Comparison of ENCODE assay signal across 8 mouse cellular contexts in the genomic region with DNA sequence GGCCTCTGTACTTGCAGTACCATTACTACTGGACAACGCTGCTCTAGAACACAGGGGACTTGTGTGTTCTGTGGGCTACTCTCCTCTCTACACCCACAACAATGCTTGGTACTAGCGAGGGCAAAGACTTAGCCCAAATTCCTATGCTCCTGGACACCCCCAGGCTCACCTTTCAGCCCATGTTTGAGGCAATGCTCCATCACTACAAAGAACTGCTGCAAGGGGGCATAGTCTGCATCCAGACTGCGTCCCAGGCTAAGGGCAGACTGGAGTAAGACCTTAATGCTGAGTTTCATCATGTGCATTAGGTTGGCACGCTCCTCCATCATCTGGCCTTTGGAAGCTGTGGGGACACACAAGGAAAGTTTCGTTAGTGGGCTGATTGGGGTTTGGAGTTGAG. TPM values are rescaled to one million over a fixed set of nuclear protein-coding genes. Genes with fewer than 3 reads are reported as not detected.
DNase-seq lines count a peak whose midpoint lies in the region; ATAC-seq and TF ChIP-seq lines count a peak whose summit lies in the region.

No protein-coding gene starts in this region.

- peaks cover 19% of the 10 kb centered on the region for H3K4me1 ChIP-seq in heart, postnatal 0 days (ENCODE audit: control insufficient read depth, insufficient read depth)
- H3K4me1 ChIP-seq in embryonic facial prominence, embryonic 10.5 days, result peaks cover 11% of the 10 kb centered on the region
- H3K4me1 ChIP-seq in hindbrain, embryonic 15.5 days (replicated peaks), result peaks cover 6% of the 10 kb centered on the region
- peaks cover 10% of the 10 kb centered on the region for H3K4me1 ChIP-seq in midbrain, embryonic 13.5 days (replicated peaks)

- H3K27me3 ChIP-seq in heart, postnatal 0 days (ENCODE audit: control insufficient read depth, insufficient read depth, low read length), result no peaks in the 10 kb centered on the region
- H3K27me3 ChIP-seq in embryonic facial prominence, embryonic 10.5 days (replicated peaks; ENCODE audit: low read depth, poor library complexity, severe bottlenecking), result no peaks in the 10 kb centered on the region; the same call in 1 of the 2 replicates
- H3K27me3 ChIP-seq in hindbrain, embryonic 15.5 days, result no peaks in the 10 kb centered on the region
- no peaks in the 10 kb centered on the region for H3K27me3 ChIP-seq in midbrain, embryonic 13.5 days

- peak overlapping the region; percentile 26; the same call in 1 of the 2 replicates for H3K4me3 ChIP-seq in heart, postnatal 0 days (ENCODE audit: low read depth, low read length)
- H3K4me3 ChIP-seq in embryonic facial prominence, embryonic 10.5 days, result peak overlapping the region; percentile 58
- H3K4me3 ChIP-seq in hindbrain, embryonic 15.5 days, result peak overlapping the region; percentile 37
- peak overlapping the region; percentile 35 for H3K4me3 ChIP-seq in midbrain, embryonic 13.5 days (replicated peaks)

- H3K4me2 ChIP-seq in heart, postnatal 0 days (ENCODE audit: low read depth, low read length), result peak overlapping the region; percentile 51
- peak overlapping the region; percentile 69 for H3K4me2 ChIP-seq in hindbrain, embryonic 15.5 days
- H3K4me2 ChIP-seq in midbrain, embryonic 13.5 days (replicated peaks), result peak overlapping the region; percentile 62

- WGBS in heart, postnatal 0 days, result 71% methylated on average over 5 of the region's 5 CpGs
- 45% methylated on average over 5 of the region's 5 CpGs for WGBS in embryonic facial prominence, embryonic 10.5 days
- whole genome bisulfite sequencing in hindbrain, embryonic 15.5 days, result 44% methylated on average over 5 of the region's 5 CpGs
- WGBS in midbrain, embryonic 13.5 days, result 38% methylated on average over 5 of the region's 5 CpGs

- peaks cover 38% of the 10 kb centered on the region for H3K36me3 ChIP-seq in heart, postnatal 0 days (replicated peaks; ENCODE audit: control insufficient read depth, insufficient read depth, low read length)
- peaks cover 30% of the 10 kb centered on the region for H3K36me3 ChIP-seq in embryonic facial prominence, embryonic 10.5 days (replicated peaks)
- peaks cover 21% of the 10 kb centered on the region for H3K36me3 ChIP-seq in hindbrain, embryonic 15.5 days
- peaks cover 25% of the 10 kb centered on the region for H3K36me3 ChIP-seq in midbrain, embryonic 13.5 days

- no peak overlapping the region for H3K27ac ChIP-seq in heart, postnatal 0 days (ENCODE audit: low read depth)
- peak overlapping the region; percentile 66 for H3K27ac ChIP-seq in embryonic facial prominence, embryonic 10.5 days (replicated peaks)
- peak overlapping the region; percentile 58 for H3K27ac ChIP-seq in hindbrain, embryonic 15.5 days (replicated peaks)
- H3K27ac ChIP-seq in midbrain, embryonic 13.5 days, result peak overlapping the region; percentile 59

- H3K9me3 ChIP-seq in heart, postnatal 0 days (replicated peaks; ENCODE audit: control insufficient read depth, low read length), result no peaks in the 10 kb centered on the region
- H3K9me3 ChIP-seq in embryonic facial prominence, embryonic 10.5 days, result no peaks in the 10 kb centered on the region
- no peaks in the 10 kb centered on the region for H3K9me3 ChIP-seq in hindbrain, embryonic 15.5 days
- H3K9me3 ChIP-seq in midbrain, embryonic 13.5 days, result no peaks in the 10 kb centered on the region

- intact Hi-C loops in heart, postnatal 25 days (cut with DNase I), result no loop called here

- TF ChIP-seq EP300 in heart, postnatal 0 days (IDR thresholded peaks at IDR 0.05; ENCODE audit: low read depth), result no peak

- no peak for ATAC-seq in heart, postnatal 0 days (ENCODE audit: insufficient read depth, low read depth)
- peak; percentile 70 for ATAC-seq in hindbrain, embryonic 15.5 days (ENCODE audit: low FRiP score, low read depth)
- peak; percentile 49 for ATAC-seq in midbrain, embryonic 13.5 days

- no peak overlapping the region for H3K9ac ChIP-seq in heart, postnatal 0 days (replicated peaks; ENCODE audit: low read depth, low read length)
- peak overlapping the region; percentile 17; the same call in 1 of the 2 replicates for H3K9ac ChIP-seq in hindbrain, embryonic 15.5 days
- peak overlapping the region; percentile 58; the same call in 1 of the 2 replicates for H3K9ac ChIP-seq in midbrain, embryonic 13.5 days (replicated peaks)

- no peak for DNase-seq in heart, postnatal 0 days (ENCODE audit: low spot score)
- DNase-seq in heart, postnatal 25 days (ENCODE audit: low spot score), result no peak
- DNase-seq in embryonic facial prominence, embryonic 10.5 days (ENCODE audit: low spot score), result no peak
- no peak for DNase-seq in urinary bladder, postnatal 36 days (ENCODE audit: low spot score in 2 of 2)
- no peak for DNase-seq in layer of hippocampus, postnatal 36 days
- no peak for DNase-seq in thymus, postnatal 14 days

- no peak for TF ChIP-seq CTCF in heart, postnatal 0 days (IDR thresholded peaks at IDR 0.05; ENCODE audit: low read depth)

RNA-seq across cellular contexts. Expression of gene Rufy1, which starts 9.5 kb away (rescaled TPM):
- total RNA-seq in heart, postnatal 0 days (2014; rRNA removed; ENCODE audit: low replicate concordance), result 22.8 and 24.9 TPM in 2 replicates
- polyA plus RNA-seq in heart, postnatal 0 days (2015; fragmentation: Nextera tagmentation; extraction: Ambion mirVana), result 29.2 and 29.8 TPM in 2 replicates
- total RNA-seq in heart, postnatal 25 days (2021), result 10 to 100 TPM; 27.6 to 29.5 TPM
- 21.8 and 27.0 TPM in 2 replicates for polyA plus RNA-seq in embryonic facial prominence, embryonic 10.5 days (2016; fragmentation: Nextera tagmentation; extraction: Ambion mirVana)
- polyA plus RNA-seq in hindbrain, embryonic 15.5 days (2015; fragmentation: Nextera tagmentation; extraction: Ambion mirVana), result 23.2 and 29.3 TPM in 2 replicates
- 25.0 and 27.4 TPM in 2 replicates for polyA plus RNA-seq in midbrain, embryonic 13.5 days (2015; fragmentation: Nextera tagmentation; extraction: Ambion mirVana)
- 10 to 100 TPM; 29.6 to 30.1 TPM for total RNA-seq in layer of hippocampus, postnatal 36 days (2021)

RNA-seq across cellular contexts. Expression of gene Hnrnph1, which starts 44.7 kb away (rescaled TPM):
- 75.1 and 76.4 TPM in 2 replicates for total RNA-seq in heart, postnatal 0 days (2014; rRNA removed; ENCODE audit: low replicate concordance)
- polyA plus RNA-seq in heart, postnatal 0 days (2015; fragmentation: Nextera tagmentation; extraction: Ambion mirVana), result 106 and 117 TPM in 2 replicates
- 100 to 1,000 TPM; 102 to 128 TPM for total RNA-seq in heart, postnatal 25 days (2021)
- 611 and 614 TPM in 2 replicates for polyA plus RNA-seq in embryonic facial prominence, embryonic 10.5 days (2016; fragmentation: Nextera tagmentation; extraction: Ambion mirVana)
- polyA plus RNA-seq in hindbrain, embryonic 15.5 days (2015; fragmentation: Nextera tagmentation; extraction: Ambion mirVana), result 418 and 450 TPM in 2 replicates
- polyA plus RNA-seq in midbrain, embryonic 13.5 days (2015; fragmentation: Nextera tagmentation; extraction: Ambion mirVana), result 686 and 713 TPM in 2 replicates
- 100 to 1,000 TPM; 303 to 325 TPM for total RNA-seq in layer of hippocampus, postnatal 36 days (2021)
